Mouse (Mus musculus) lung, adult 2 months (tissue): ENCODE data around the gene Slc7a7. TPM values are rescaled to one million over a fixed set of nuclear protein-coding genes. Genes with fewer than 3 reads are reported as not detected.
A peak's percentile ranks its signal among the peaks of the same experiment; 100 is the strongest.

Source experiments
- DNase-seq: peaks from one replicate; pipeline ENCODE4 v3.0.0; 2022
- H3K4me1 ChIP-seq: fragments of 200-500 bp; 2 replicates; pipeline ENCODE4 v1.6.1; 2011; ENCODE audit warnings: low read length; ENCODE audit not compliant: control insufficient read depth, insufficient read depth
- H3K4me3 ChIP-seq: fragments of 200-500 bp; replicated peaks from 2 replicates; pipeline ENCODE3; 2011; ENCODE audit warnings: low read depth, mild to moderate bottlenecking, control low read depth, low read length; ENCODE audit errors: extremely low read depth
- CTCF ChIP-seq: fragments of 200-500 bp; IDR thresholded peaks from 2 replicates; pipeline ENCODE4 v1.5.1; 2011; ENCODE audit warnings: mild to moderate bottlenecking, low read length, control low read depth; ENCODE audit not compliant: insufficient read depth
- POLR2A ChIP-seq: fragments of 200-500 bp; IDR thresholded peaks from 2 replicates; pipeline ENCODE4 v1.6.1; 2011; ENCODE audit warnings: low read depth, mild to moderate bottlenecking, control low read depth, low read length, borderline replicate concordance; ENCODE audit errors: extremely low read depth
- WGBS: fragments of 180-500 bp; shearing (Covaris S2); methylation state at CpG from one replicate; pipeline ENCODE4 v1.1.7; 2018; 5-methylcytosine and 5-hydroxymethylcytosine counted together
- polyA plus RNA-seq: library from polyadenylated mRNA; depleted of rRNA; stranded (reverse); fragments of >200 nt; gene quantifications from 2 replicates; pipeline ENCODE4 v1.2.3, GENCODE M21; 2012

Slc7a7 gene
- polyA plus RNA-seq, 1 experiment: 29.2 TPM

- peak; percentile 50 for DNase-seq
- 22% methylated on average over 18 of the region's 18 CpGs for WGBS
- no peak for TF ChIP-seq CTCF
- no peak for TF ChIP-seq POLR2A
- peak overlapping the region; percentile 47 for H3K4me3 ChIP-seq
- H3K4me1 ChIP-seq: peaks cover 10% of the 10 kb centered on the region
These were observed 3.5 kb downstream of the Slc7a7 start for GRCm38 (mm10) chr14:54413877-54414700.

GRCm38 (mm10) chr14:54412629-54413170 is 4.9 kb downstream of the Slc7a7 start:
- peak; percentile 50 for DNase-seq
- WGBS: 44% methylated on average over 2 of the region's 2 CpGs

GRCm38 (mm10) chr14:54412000-54412576 is 5.5 kb downstream of the Slc7a7 start:
- Histone ChIP-seq H3K4me1 (peaks cover 16% of the 10 kb centered on the region), H3K4me3 (no peak overlapping the region)
- TF ChIP-seq CTCF: no peak
- TF ChIP-seq POLR2A: no peak
- 67% methylated on average over 9 of the region's 9 CpGs for WGBS
- no peak for DNase-seq

More at GRCm38 (mm10) chr14:54412629-54413170, 4.9 kb downstream of the Slc7a7 start:
- Histone ChIP-seq H3K4me3 (no peak overlapping the region), H3K4me1 (peaks cover 14% of the 10 kb centered on the region)
- TF ChIP-seq CTCF (peak; percentile 77), POLR2A (no peak)

DNA sequence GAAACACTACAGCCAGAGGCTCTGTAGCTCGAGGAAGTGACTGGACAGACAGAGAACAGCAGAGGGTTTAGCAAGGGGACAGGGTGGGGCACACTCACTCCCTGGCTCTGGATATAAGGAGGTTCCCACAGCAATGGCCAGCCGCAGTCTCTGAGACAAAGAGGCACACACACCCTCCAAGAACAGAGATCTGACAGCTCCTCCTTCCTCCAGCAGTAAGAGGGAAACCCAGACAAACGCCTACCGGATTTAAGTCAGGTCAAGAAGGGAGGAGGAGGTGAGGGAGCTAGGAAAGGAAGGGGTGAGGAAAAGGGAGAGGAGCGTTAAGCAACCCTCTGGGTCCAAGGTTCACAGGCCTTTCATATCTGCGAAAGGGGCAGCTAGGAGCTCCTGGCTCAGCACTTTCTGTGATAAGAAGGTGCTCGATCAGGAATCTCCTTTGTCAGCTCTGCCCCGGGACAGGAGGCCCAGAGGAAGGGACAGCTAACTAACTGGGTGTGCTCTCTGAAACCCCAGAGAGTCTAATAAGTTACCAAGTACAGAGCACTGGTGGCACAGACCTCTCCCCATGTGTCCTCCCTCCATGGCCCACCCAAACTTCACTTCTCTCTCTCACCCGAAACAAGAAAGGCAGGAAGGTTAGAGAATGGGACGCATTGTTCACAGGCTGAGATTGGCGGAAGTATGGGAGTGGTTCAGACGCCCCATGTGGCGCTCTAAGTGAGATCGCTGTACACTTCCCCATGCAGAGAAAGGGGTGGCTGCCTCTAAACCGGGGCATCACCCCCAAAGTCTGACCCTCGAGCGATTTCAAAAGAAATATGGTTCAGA is 7.4 kb downstream of the Slc7a7 start:
- Histone ChIP-seq H3K4me3 (peak overlapping the region; percentile 22), H3K4me1 (peaks cover 13% of the 10 kb centered on the region)
- 28% methylated on average over 17 of the region's 17 CpGs for WGBS
- DNase-seq: peak; percentile 42
- TF ChIP-seq POLR2A: peak; percentile 67; the same call in 1 of the 2 replicates
- TF ChIP-seq CTCF: no peak

GRCm38 (mm10) chr14:54409057-54409645 is 8.4 kb downstream of the Slc7a7 start:
- H3K4me3 ChIP-seq: peak overlapping the region; percentile 14
- DNase-seq: no peak
- 52% methylated on average over 7 of the region's 7 CpGs for WGBS

DNA sequence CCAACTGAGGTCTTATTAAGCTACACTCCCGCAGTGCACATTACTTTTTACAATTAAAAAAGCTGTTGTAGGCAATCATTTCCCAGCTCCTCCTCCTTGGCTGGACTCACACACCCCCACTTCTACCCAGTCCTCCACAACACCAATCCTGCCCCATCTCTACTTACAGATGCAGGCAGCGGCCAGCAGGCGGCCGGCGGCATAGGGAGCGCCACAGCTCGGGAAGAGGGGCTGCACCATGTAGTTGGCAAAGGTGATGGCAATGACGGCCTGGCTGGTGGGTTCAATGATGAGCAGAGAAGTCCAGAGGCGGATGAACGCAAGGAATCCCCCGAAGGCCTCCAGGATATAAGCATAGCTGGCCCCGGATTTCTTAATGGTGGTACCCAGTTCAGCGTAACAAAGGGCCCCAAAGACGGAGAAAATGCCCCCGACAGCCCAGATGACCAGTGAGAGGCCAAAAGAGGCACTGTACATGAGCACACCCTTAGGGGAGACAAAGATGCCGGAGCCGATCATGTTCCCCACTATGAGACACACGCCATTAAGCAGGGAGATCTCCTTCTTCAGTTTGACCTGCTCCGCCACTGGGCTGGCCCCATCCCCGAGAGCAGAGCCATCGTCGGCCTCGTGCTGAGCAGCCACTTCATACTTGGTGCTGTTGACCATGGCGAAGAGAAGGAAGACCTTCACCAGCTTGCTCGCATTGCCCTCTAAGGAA is 9.1 kb downstream of the Slc7a7 start:
- DNase-seq: no peak
- WGBS: 84% methylated on average over 25 of the region's 25 CpGs

More at GRCm38 (mm10) chr14:54409057-54409645, 8.4 kb downstream of the Slc7a7 start:
- peaks cover 12% of the 10 kb centered on the region for H3K4me1 ChIP-seq
- no peak for TF ChIP-seq CTCF
- TF ChIP-seq POLR2A: no peak

DNA sequence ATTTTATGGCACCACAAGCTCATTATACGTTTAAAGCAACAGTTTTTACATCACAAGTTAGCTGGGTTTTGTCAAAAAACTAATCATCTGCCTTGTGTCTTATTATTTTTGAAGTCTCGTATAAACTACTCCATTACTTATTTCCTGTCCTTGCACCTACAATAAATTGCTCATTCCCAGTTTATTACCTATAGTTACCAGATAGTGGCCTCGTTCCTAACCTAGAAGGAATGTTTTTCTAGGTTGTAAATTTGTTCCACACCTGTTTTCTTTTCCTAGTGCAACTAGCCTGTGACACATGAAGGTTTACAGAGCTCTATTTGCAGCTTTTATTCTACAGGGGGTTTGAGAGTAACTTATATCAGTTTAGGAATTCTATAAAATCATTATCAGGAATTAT is 15.9 kb downstream of the Slc7a7 start:
- TF ChIP-seq CTCF: no peak
- no peak for TF ChIP-seq POLR2A
- no peak for DNase-seq
- WGBS: 70% methylated on average over 3 of the region's 3 CpGs

More for the DNA sequence above, 9.1 kb downstream of the Slc7a7 start:
- no peak for TF ChIP-seq POLR2A
- Histone ChIP-seq H3K4me1 (peaks cover 7% of the 10 kb centered on the region), H3K4me3 (peak overlapping the region; percentile 14)

DNA sequence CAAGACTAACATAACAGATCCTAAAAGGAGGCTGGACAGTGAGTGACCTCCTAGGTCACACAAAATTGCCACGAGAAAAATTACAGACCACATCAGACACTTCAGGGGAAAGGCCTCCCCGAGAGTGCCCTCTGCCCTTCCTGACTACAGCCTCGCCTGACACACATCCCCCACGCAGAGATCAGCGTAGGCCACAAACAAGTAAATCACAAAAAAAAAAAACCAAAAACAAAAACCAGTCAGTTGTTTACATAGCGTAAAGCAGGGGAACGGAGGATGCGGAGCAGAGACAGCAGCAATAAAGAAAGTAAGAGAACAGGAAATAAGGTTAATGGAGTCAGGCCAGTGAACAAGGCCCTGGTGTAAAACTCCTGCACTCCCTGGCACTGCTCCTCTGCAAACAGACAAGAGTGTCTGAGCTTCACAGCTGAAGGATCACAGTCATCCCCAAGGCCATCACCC is 18.6 kb downstream of the Slc7a7 start:
- Histone ChIP-seq H3K4me1 (no peaks in the 10 kb centered on the region; the same call in 1 of the 2 replicates), H3K4me3 (no peak overlapping the region)
- 48% methylated on average over 8 of the region's 8 CpGs for WGBS
- no peak for DNase-seq
- TF ChIP-seq POLR2A: no peak
- no peak for TF ChIP-seq CTCF

More for the DNA sequence above, 15.9 kb downstream of the Slc7a7 start:
- Histone ChIP-seq H3K4me1 (no peaks in the 10 kb centered on the region; the same call in 1 of the 2 replicates), H3K4me3 (no peak overlapping the region)
